Mouse (Mus musculus) G1E (cell line): ENCODE data around the gene Tuba4a. TPM values are rescaled to one million over a fixed set of nuclear protein-coding genes. Genes with fewer than 3 reads are reported as not detected.

Experiments used
- ATAC-seq: 2 replicates; pipeline ENCODE4 v1.8.0; 2016; ENCODE audit warnings: mild to moderate bottlenecking; ENCODE audit not compliant: insufficient number of reproducible peaks, poor library complexity, low FRiP score, severe bottlenecking; ENCODE audit errors: extremely low read depth
- DNase-seq: peaks from one replicate; pipeline ENCODE4 v3.0.0; 2012; ENCODE audit warnings: low spot score
- H3K27me3 ChIP-seq: 2 replicates; pipeline ENCODE4 v1.6.1; 2012; ENCODE audit warnings: mild to moderate bottlenecking, low read length, inconsistent platforms; ENCODE audit not compliant: insufficient read depth
- H3K36me3 ChIP-seq: replicated peaks from 2 replicates; pipeline ENCODE3; 2012; ENCODE audit warnings: mild to moderate bottlenecking, inconsistent platforms
- H3K4me1 ChIP-seq: 2 replicates; pipeline ENCODE4 v1.6.1; 2012; ENCODE audit warnings: low read depth, low read length, inconsistent platforms, mixed read lengths; ENCODE audit not compliant: insufficient read depth
- H3K4me3 ChIP-seq: 2 replicates; pipeline ENCODE4 v1.5.1; 2012; ENCODE audit warnings: low read depth, mild to moderate bottlenecking, inconsistent platforms, low read length, moderate library complexity, mixed read lengths
- H3K9me3 ChIP-seq: replicated peaks from 2 replicates; pipeline ENCODE4 v1.6.1; 2012; ENCODE audit warnings: inconsistent platforms
- CTCF ChIP-seq: IDR thresholded peaks from 2 replicates; pipeline ENCODE4 v1.5.1; 2012; ENCODE audit warnings: low read depth, low read length, inconsistent platforms, mixed read lengths
- GATA1 ChIP-seq: IDR thresholded peaks from 2 replicates; pipeline ENCODE4 v1.6.1; 2012; ENCODE audit warnings: borderline replicate concordance, low read length, inconsistent platforms, mixed read lengths
- GATA2 ChIP-seq: IDR thresholded peaks from 2 replicates; pipeline ENCODE4 v1.6.1; 2012; ENCODE audit warnings: low read depth, low read length, inconsistent platforms, borderline replicate concordance
- POLR2AphosphoS5 ChIP-seq: IDR thresholded peaks from 2 replicates; pipeline ENCODE4 v1.6.1; 2012; ENCODE audit warnings: low read depth, low read length, inconsistent platforms; ENCODE audit not compliant: insufficient replicate concordance
- TAL1 ChIP-seq: conservative IDR thresholded peaks from 2 replicates; pipeline ENCODE4 v1.6.1; 2012; ENCODE audit warnings: low read depth, low read length, inconsistent platforms, mixed read lengths
- polyA plus RNA-seq: library from polyadenylated mRNA; stranded (reverse); fragments of >175 nt; gene quantifications from 2 replicates; pipeline ENCODE4 v1.2.3, GENCODE M21; 2012
- total RNA-seq, 2 experiments: library from RNA; stranded (forward) in 1 of 2; stranded (reverse) in 1 of 2; fragments of 200-1000 nt in 1 of 2; fragments of >200 nt in 1 of 2; fragmentation: Nextera tagmentation in 1 of 2; gene quantifications; 2 replicates each; pipeline ENCODE4 v1.2.3; 2014 to 2017

The Tuba4a gene
- total and polyA plus RNA-seq, 3 experiments, result 61.0 to 287 (median 156) TPM

DNA sequence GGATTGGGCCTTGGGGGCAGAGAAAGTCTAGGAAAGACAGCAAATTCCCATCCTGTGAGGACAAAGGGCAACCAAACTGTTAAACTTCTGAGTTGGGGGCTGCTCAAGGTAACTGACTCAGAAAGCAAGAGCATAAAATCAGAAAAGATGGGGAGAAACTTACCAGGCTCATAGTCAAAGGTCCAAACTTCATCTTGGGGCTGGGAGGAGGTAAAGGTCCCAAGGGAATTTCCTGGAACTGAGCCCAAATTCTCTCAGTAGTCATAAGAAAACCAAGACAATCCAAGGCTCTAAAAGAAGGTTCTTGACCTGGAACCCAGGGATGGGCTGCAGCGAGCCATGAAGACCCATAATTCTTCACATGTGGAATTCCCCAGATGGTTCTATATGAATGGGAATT lies 18.4 kb downstream of the Tuba4a start:
- Histone ChIP-seq H3K27me3 (no peaks in the 10 kb centered on the region), H3K36me3 (peaks cover 55% of the 10 kb centered on the region), H3K4me1 (no peaks in the 10 kb centered on the region), H3K4me3 (no peak overlapping the region), H3K9me3 (no peaks in the 10 kb centered on the region)
- ATAC-seq (no peak), DNase-seq (no peak)
- TF ChIP-seq GATA1 (no peak), CTCF (no peak), TAL1 (no peak), POLR2AphosphoS5 (no peak), GATA2 (no peak)

DNA sequence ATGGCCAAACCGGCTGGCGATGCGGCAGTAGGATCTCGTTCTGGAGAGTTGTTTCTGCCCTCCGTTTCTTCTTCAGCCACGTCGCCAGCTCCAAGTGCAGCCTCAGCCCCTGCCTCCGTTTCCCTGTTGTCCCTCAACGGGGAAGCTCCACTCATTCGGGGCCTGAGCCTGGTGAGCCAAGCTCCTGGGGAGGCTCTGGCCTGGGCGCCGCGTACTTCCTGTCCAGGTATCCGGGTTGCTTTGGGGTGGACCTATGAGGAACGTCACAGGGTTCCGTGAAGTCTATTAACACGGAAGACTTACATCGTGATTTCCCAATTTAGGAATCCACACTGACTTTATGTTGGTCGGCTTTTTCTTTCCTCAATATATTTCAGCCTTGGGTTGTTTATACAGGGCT lies 27.2 kb downstream of the Tuba4a start:
- peak; percentile 80 for DNase-seq
- TF ChIP-seq CTCF, result no peak
- TF ChIP-seq GATA1, result no peak
- TF ChIP-seq TAL1, result no peak
- TF ChIP-seq GATA2, result no peak
- TF ChIP-seq POLR2AphosphoS5, result no peak
- H3K4me1 ChIP-seq, result peaks cover 47% of the 10 kb centered on the region
- H3K9me3 ChIP-seq, result no peaks in the 10 kb centered on the region
- peak overlapping the region; percentile 80 for H3K4me3 ChIP-seq
- H3K27me3 ChIP-seq, result no peaks in the 10 kb centered on the region
- ATAC-seq, result peak; percentile 50; the same call in 1 of the 2 replicates
- peaks cover 72% of the 10 kb centered on the region for H3K36me3 ChIP-seq

DNA sequence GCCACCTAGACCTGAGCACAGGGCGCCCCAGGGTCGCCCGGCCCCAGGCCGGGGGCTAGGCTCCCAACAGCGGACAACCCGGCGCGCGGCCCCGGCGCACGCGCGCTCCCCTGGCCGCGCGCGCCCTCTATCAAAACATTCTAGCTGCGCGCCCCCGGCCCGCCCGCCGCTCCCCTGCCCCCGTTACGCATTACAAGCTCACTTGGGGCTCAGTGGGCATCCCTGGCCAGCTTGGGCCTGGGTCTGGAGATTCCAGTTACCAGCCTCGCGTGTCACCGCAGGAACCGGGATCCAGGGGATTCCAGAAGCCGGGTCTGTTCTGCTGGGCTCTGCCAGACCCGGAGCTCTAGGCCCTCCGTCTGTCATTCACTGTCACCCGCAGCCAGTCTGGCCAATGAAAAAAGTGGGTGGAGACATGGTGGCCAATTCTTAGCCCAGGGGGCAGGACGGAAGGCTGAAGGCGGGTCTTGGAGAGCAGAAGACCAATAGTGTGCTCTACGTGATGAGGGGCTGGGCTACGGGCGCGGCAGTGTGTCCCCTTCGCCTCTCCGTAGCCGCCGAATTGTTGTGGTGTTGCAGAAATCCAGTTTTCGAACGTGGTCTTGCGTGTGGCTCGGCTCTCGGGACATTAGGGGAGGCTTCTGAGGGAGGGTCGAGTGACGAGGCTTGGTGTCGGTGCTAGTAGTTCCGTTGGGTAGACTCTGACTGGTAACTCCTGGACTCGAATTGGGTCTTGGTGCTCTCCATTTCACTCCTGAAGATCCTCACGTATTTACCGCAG lies 27.9 kb downstream of the Tuba4a start, which contains the start of the genes Ankzf1 and Atg9a:
Gene Ankzf1, plus strand, starts transcription at position 530 of the 781 bp plus-strand sequence.
Gene Atg9a, minus strand, starts transcription at position 575 of the 781 bp plus-strand sequence.
- ATAC-seq, result peak; percentile 99
- Histone ChIP-seq H3K27me3 (no peaks in the 10 kb centered on the region), H3K36me3 (peaks cover 72% of the 10 kb centered on the region)

DNA sequence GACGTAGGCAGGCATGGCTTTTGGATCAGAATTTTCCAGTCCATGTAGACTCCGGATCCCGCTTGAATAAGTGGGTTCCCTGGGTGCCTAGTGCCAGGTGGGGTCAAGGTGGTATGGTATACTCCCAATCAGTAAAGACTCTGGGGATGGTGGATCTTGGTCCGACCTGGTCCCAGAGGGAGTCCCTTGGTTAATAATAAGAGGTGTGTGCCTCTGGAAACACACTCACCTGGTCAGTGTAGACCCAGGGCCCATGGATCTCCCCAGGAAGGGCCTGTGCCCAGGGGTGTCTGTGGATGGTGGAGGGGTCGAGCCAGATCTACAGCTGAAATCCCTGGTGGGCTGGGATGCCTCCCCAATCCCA lies 28.4 kb downstream of the Tuba4a start:
- Histone ChIP-seq H3K36me3 (peaks cover 72% of the 10 kb centered on the region), H3K4me1 (peaks cover 47% of the 10 kb centered on the region), H3K9me3 (no peaks in the 10 kb centered on the region), H3K4me3 (peak overlapping the region; percentile 80), H3K27me3 (no peaks in the 10 kb centered on the region)
- ATAC-seq (no peak), DNase-seq (no peak)
- TF ChIP-seq POLR2AphosphoS5 (no peak), GATA2 (no peak), GATA1 (no peak), TAL1 (no peak), CTCF (no peak)

More for the DNA sequence above, 27.9 kb downstream of the Tuba4a start, which contains the start of the genes Ankzf1 and Atg9a:
- Histone ChIP-seq H3K4me1 (peaks cover 47% of the 10 kb centered on the region), H3K9me3 (no peaks in the 10 kb centered on the region), H3K4me3 (peak within 1 kb of the TSS; percentile 80)
- TF ChIP-seq POLR2AphosphoS5, result peak; percentile 65; the same call in 1 of the 2 replicates
- TF ChIP-seq GATA1, result no peak
- DNase-seq, result peak; percentile 100

DNA sequence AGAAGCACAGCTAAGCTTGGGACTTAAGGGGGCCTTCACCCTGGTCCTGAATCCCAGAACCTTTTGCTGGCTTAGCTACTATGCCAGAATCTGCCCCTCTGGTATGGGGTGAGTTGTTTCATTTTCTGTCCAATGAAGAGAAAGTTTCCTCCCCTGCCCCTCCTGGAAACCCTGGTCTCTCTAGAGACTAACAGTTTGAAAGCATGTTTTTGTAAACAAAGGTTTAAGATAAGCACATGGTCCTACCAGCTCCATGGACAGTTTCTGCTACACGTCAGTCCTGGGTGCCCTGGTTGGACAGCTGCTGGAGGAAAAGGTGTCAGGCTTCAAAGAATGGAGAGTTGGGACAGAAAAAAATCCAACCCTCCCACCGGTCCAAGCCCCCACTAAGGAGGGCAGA lies 29.1 kb downstream of the Tuba4a start:
- TF ChIP-seq TAL1, result no peak
- no peak for TF ChIP-seq CTCF
- H3K27me3 ChIP-seq, result no peaks in the 10 kb centered on the region
- no peaks in the 10 kb centered on the region for H3K9me3 ChIP-seq
- H3K36me3 ChIP-seq, result peaks cover 72% of the 10 kb centered on the region
- peak overlapping the region; percentile 80; the same call in 1 of the 2 replicates for H3K4me3 ChIP-seq
- H3K4me1 ChIP-seq, result peaks cover 52% of the 10 kb centered on the region
- ATAC-seq (no peak), DNase-seq (no peak)

DNA sequence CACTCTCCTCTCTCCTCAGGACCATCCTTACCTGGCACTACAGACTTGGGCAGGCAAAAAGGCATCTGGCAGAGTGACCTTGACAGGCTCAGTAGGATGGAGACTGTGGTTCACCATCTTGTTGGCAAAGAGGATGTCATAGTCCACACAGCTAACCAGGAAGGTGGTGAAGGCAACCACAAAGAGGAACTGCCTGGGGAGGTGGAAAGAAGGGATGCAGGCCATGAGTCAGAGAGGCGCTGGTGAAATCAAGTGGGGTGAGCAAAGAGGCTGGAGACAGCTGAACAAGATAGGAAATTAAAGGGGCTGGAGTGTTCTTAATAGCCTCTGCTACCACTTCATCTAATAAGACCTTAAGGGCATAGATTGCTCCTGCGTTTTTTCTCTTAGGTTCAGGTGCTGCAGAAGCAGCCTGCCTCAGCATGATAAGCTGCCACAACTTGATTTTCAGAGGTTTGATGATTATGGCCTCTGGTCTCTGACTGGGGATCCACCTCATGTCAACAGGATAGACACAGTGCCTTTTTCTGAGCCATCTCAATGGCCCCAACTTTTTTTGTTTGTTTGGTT lies 31.7 kb downstream of the Tuba4a start:
- no peaks in the 10 kb centered on the region for H3K9me3 ChIP-seq
- TF ChIP-seq GATA1 (no peak), POLR2AphosphoS5 (no peak), TAL1 (peak; percentile 18; the same call in 1 of the 2 replicates), CTCF (no peak)
- DNase-seq (peak; percentile 40), ATAC-seq (no peak)
- H3K36me3 ChIP-seq, result peaks cover 77% of the 10 kb centered on the region
- peaks cover 50% of the 10 kb centered on the region for H3K4me1 ChIP-seq
- H3K27me3 ChIP-seq, result no peaks in the 10 kb centered on the region; the same call in 1 of the 2 replicates
- no peak overlapping the region for H3K4me3 ChIP-seq

DNA sequence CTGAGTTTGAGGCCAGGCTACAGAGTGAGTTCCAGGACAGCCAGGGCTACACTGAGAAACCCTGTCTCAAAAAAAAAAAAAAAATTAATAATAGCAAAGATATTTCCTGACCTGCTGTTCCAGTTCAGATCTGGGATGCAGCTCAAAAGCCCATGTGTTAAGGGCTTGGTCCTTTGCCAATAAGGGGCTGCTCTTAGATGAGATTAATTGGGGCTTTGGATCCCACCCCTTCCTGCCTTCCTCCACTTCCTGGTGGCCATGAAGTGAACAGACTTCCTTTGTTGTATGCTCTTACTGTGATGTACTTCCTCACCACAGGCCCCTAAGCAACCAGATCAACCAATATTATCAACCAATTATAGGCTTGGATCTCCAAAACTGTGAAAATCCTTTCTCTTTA lies 32.5 kb downstream of the Tuba4a start:
- Histone ChIP-seq H3K4me1 (peaks cover 47% of the 10 kb centered on the region), H3K36me3 (peaks cover 86% of the 10 kb centered on the region), H3K27me3 (no peaks in the 10 kb centered on the region; the same call in 1 of the 2 replicates), H3K4me3 (no peak overlapping the region), H3K9me3 (peaks cover 3% of the 10 kb centered on the region; the same call in 1 of the 2 replicates)
- no peak for DNase-seq
- no peak for TF ChIP-seq GATA1
- TF ChIP-seq TAL1, result no peak
- TF ChIP-seq GATA2, result no peak
- TF ChIP-seq POLR2AphosphoS5, result no peak
- TF ChIP-seq CTCF, result no peak
- ATAC-seq, result no peak
